Mouse (Mus musculus) skeletal muscle tissue, adult 2 months (tissue): ENCODE measurements around the gene Ppp1r35.

Experiments
- DNase-seq: peaks from one replicate; pipeline ENCODE4 v3.0.0-alpha.2; 2012; ENCODE audit warnings: low read depth, low spot score

Ppp1r35 gene

GRCm38 (mm10) chr5:137826421-137826820 is 47.8 kb downstream of the Ppp1r35 start:
- no peak for DNase-seq

- no peak for DNase-seq
Observed at GRCm38 (mm10) chr5:137828694-137829093, 50.0 kb downstream of the Ppp1r35 start.
